Mouse (Mus musculus) liver, postnatal 0 days (tissue): ENCODE data around the gene Hmgcs1.

Experiments
- CTCF ChIP-seq: sonication (generic); IDR thresholded peaks from 2 replicates; pipeline ENCODE4 v1.5.1; 2016; ENCODE audit warnings: antibody characterized with exemption, low read depth
- EP300 ChIP-seq: IDR thresholded peaks from 2 replicates; pipeline ENCODE4 v1.6.1; 2016; ENCODE audit warnings: antibody characterized with exemption, low read depth, mild to moderate bottlenecking

- TF ChIP-seq CTCF (no peak), EP300 (no peak)
Measured at GRCm38 (mm10) chr13:119646511-119646910, 43.7 kb upstream of the Hmgcs1 start.
